ENCODE assay signal across 15 mouse cellular contexts in genomic region chr6:34907696-34908260, GRCm38 (mm10). TPM values are rescaled to one million over a fixed set of nuclear protein-coding genes. Genes with fewer than 3 reads are reported as not detected.
DNase-seq lines count a peak whose midpoint lies in the region; ATAC-seq and TF ChIP-seq lines count a peak whose summit lies in the region.
"Had no signal": no experiment of that assay in that cellular context is flagged by ENCODE, and none has a peak within 500 bp of the region (broad histone marks: within the 10 kb centered on the region; RNA-seq: fewer than 3 reads in every experiment).

No protein-coding gene starts in this region.

- WGBS in liver, adult 2 months = 31% methylated on average over 18 of the region's 18 CpGs
- WGBS in hindbrain, embryonic 12.5 days = 89% methylated on average over 18 of the region's 18 CpGs

- H3K4me3 ChIP-seq in liver, adult 2 months (ENCODE audit: insufficient read depth, low read depth, low read length) = no peak overlapping the region
- H3K4me3 ChIP-seq in hindbrain, embryonic 12.5 days = no peak overlapping the region
- H3K4me3 ChIP-seq: forebrain, embryonic 15.5 days; heart, embryonic 15.5 days had no signal

- no peak for ATAC-seq in monocyte, adult 5-6 weeks (replicated peaks; ENCODE audit: insufficient number of reproducible peaks, low FRiP score, low TSS enrichment, poor library complexity, severe bottlenecking)
- no peak for ATAC-seq in hindbrain, embryonic 12.5 days (ENCODE audit: low FRiP score)
- ATAC-seq: forebrain, embryonic 15.5 days had no signal

- H3K27ac ChIP-seq in liver, adult 2 months (replicated peaks; ENCODE audit: insufficient read depth, low read depth, low read length) = peak overlapping the region; percentile 90
- no peak overlapping the region for H3K27ac ChIP-seq in hindbrain, embryonic 12.5 days
- H3K27ac ChIP-seq: forebrain, embryonic 15.5 days; heart, embryonic 15.5 days had no signal

- H3K36me3 ChIP-seq in liver, adult 2 months (ENCODE audit: control insufficient read depth, insufficient read depth, low read length) = peaks cover 12% of the 10 kb centered on the region
- peaks cover 40% of the 10 kb centered on the region for H3K36me3 ChIP-seq in hindbrain, embryonic 12.5 days

- H3K27me3 ChIP-seq in liver, adult 2 months (ENCODE audit: control insufficient read depth, insufficient read depth, low read length) = no peaks in the 10 kb centered on the region
- H3K27me3 ChIP-seq in hindbrain, embryonic 12.5 days = no peaks in the 10 kb centered on the region
- H3K27me3 ChIP-seq: forebrain, embryonic 15.5 days; heart, embryonic 15.5 days had no signal

- H3K79me2 ChIP-seq in liver, adult 2 months (ENCODE audit: control insufficient read depth, insufficient read depth, low read length) = no peaks in the 10 kb centered on the region; the same call in 1 of the 2 replicates

- peaks cover 34% of the 10 kb centered on the region for H3K4me1 ChIP-seq in liver, adult 2 months (ENCODE audit: control insufficient read depth, insufficient read depth, low read length)
- peaks cover 9% of the 10 kb centered on the region for H3K4me1 ChIP-seq in hindbrain, embryonic 12.5 days

- peak; percentile 48 for DNase-seq in kidney, adult 11 months
- no peak for DNase-seq in kidney, postnatal 10 days
- DNase-seq in monocyte, adult 2 months (ENCODE audit: low read depth in 1 of 2, low spot score in 2 of 2) = peak; percentile 38 to 60
- DNase-seq in liver, adult 2 months (ENCODE audit: extremely low read depth, low read depth, low spot score) = peak; percentile 70
- no peak for DNase-seq in frontal cortex, postnatal 36 days (ENCODE audit: low spot score in 2 of 2)
- DNase-seq: adrenal gland, adult 8-10 months; cerebellum, adult 11-12 months; thymus, postnatal 25 days had no signal

- no peak for TF ChIP-seq POLR2A in liver, adult 2 months (IDR thresholded peaks at IDR 0.05; ENCODE audit: extremely low read depth, insufficient read depth, low read length)

- H3K9ac ChIP-seq in liver, adult 2 months (ENCODE audit: low read depth, low read length) = 0 out of 2 replicates have a peak overlapping the region, but pooled peaks have one; percentile 15
- no peak overlapping the region for H3K9ac ChIP-seq in hindbrain, embryonic 12.5 days
- H3K9ac ChIP-seq: forebrain, embryonic 15.5 days; heart, embryonic 15.5 days had no signal

- no peak overlapping the region for H3K4me2 ChIP-seq in hindbrain, embryonic 12.5 days (replicated peaks)
- H3K4me2 ChIP-seq: forebrain, embryonic 15.5 days; heart, embryonic 15.5 days had no signal

- no peaks in the 10 kb centered on the region for H3K9me3 ChIP-seq in hindbrain, embryonic 12.5 days (replicated peaks)
- H3K9me3 ChIP-seq: forebrain, embryonic 15.5 days; heart, embryonic 15.5 days had no signal

- no peak for TF ChIP-seq CTCF in liver, adult 2 months (IDR thresholded peaks at IDR 0.05; ENCODE audit: low read depth, low read length)

RNA-seq across cellular contexts. Expression of gene Wdr91, which starts 2.9 kb away (rescaled TPM):
- 14.8 to 23.2 TPM (median 20.6 TPM) in 3 replicates for total RNA-seq in monocyte, adult 5-6 weeks (2017)
- 9.5 and 14.9 TPM in 2 replicates for total RNA-seq in liver, adult 2 months (2014; rRNA removed)
- polyA plus RNA-seq in liver, adult 2 months (2012; rRNA removed) = 23.4 and 28.0 TPM in 2 replicates
- polyA plus RNA-seq in hindbrain, embryonic 12.5 days (2016; fragmentation: Nextera tagmentation; extraction: Ambion mirVana) = 13.1 and 13.6 TPM in 2 replicates

RNA-seq across cellular contexts. Expression of gene Stra8, which starts 12.2 kb away (rescaled TPM):
- total RNA-seq in monocyte, adult 5-6 weeks (2017) = not detected in 3 replicates
- total RNA-seq in liver, adult 2 months (2014; rRNA removed) = not detected in 2 replicates
- not detected in 2 replicates for polyA plus RNA-seq in liver, adult 2 months (2012; rRNA removed)
- polyA plus RNA-seq in hindbrain, embryonic 12.5 days (2016; fragmentation: Nextera tagmentation; extraction: Ambion mirVana) = not detected in 2 replicates
- total RNA-seq: adrenal gland, adult 8-10 months; left cerebral cortex, adult 8-10 months had no signal
- polyA plus RNA-seq: forebrain, embryonic 15.5 days; heart, embryonic 15.5 days; intestine, embryonic 14.5 days; stomach, embryonic 14.5 days had no signal

RNA-seq across cellular contexts. Expression of gene Cyren, which starts 29.9 kb away (rescaled TPM):
- 6.1 to 7.3 TPM (median 6.3 TPM) in 3 replicates for total RNA-seq in monocyte, adult 5-6 weeks (2017)
- 2.0 and 3.0 TPM in 2 replicates for total RNA-seq in liver, adult 2 months (2014; rRNA removed)
- polyA plus RNA-seq in liver, adult 2 months (2012; rRNA removed) = 2.7 and 3.2 TPM in 2 replicates
- polyA plus RNA-seq in hindbrain, embryonic 12.5 days (2016; fragmentation: Nextera tagmentation; extraction: Ambion mirVana) = 14.4 TPM in 2 replicates

RNA-seq across cellular contexts. Expression of gene Tmem140, which starts 44.8 kb away (rescaled TPM):
- total RNA-seq in monocyte, adult 5-6 weeks (2017) = 8.0 to 21.4 TPM (median 8.5 TPM) in 3 replicates
- total RNA-seq in liver, adult 2 months (2014; rRNA removed) = 31.9 and 37.9 TPM in 2 replicates
- polyA plus RNA-seq in liver, adult 2 months (2012; rRNA removed) = 19.1 and 20.1 TPM in 2 replicates
- 1.5 and 1.8 TPM in 2 replicates for polyA plus RNA-seq in hindbrain, embryonic 12.5 days (2016; fragmentation: Nextera tagmentation; extraction: Ambion mirVana)

Comparison
In these comparisons a context has a peak if more than half of its experiments do, and no peak if none do; other contexts are left out.
1. DNase-seq: peak in kidney, adult 11 months (single experiment), monocyte, adult 2 months (2 of 2) and liver, adult 2 months (single experiment); none in kidney, postnatal 10 days (single experiment) and frontal cortex, postnatal 36 days (0 of 2).